Mouse (Mus musculus) common myeloid progenitor, adult 5-6 weeks (primary cell): ENCODE data around the gene Tnfsf14. TPM values are rescaled to one million over a fixed set of nuclear protein-coding genes. Genes with fewer than 3 reads are reported as not detected.

ENCODE experiments used
- ATAC-seq: replicated peaks from 2 replicates; pipeline ENCODE4 v1.8.0; 2016; ENCODE audit warnings: low read depth, mild to moderate bottlenecking, moderate TSS enrichment, inconsistent platforms; ENCODE audit not compliant: poor library complexity, severe bottlenecking
- total RNA-seq: library from RNA; stranded (forward); fragments of 200-1000, 187-1606 nt; gene quantifications from 2 replicates; pipeline ENCODE4 v1.2.3, GENCODE M21; 2017

Tnfsf14 gene
- 7.2 and 9.0 TPM in 2 replicates for total RNA-seq

DNA sequence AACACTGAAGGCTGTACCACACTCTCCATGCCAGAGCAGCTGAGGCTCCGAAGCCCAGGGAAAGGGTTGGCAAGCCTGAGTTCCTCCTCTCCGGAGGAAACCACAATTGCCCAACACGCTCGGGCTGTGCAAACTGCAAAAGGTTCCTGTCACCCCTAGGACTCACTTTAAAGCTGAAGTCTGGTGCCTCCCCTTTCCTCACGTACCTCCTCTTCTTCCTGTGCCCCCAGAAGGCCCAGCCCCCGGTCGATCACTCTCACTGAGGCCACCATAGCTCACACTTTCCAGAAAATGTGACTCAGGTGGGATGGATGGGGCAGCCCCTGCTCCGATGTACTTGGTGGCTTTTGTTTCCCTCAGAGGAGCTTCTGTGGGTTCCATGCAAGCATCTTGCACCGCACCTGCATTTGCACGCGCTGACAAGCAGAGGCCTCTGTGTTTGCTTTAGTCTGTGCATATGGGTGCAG lies at the start of gene Tnfsf14:
Gene Tnfsf14 (minus strand): TSS at position 137 of the 467 bp plus-strand sequence.
- ATAC-seq = peak; percentile 87

DNA sequence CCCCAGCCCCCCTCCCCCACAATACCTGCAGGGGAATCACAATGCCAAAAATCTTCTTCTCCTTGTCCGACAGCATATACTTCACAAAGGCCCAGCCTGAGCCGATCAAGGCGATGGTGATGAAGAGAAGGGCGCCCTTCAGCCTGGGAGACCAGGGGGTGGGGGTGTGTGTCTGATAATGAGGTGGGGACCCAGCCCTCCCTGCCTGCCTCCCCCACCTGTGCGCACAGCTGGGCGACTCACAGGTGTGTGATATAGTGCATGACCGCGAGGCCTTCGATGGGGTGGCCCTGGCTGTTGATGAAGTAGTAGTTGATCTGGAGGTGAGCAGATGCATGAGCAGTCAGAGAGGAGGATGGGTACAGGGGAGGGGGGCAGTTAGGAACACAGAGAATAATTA lies 43.2 kb upstream of the Tnfsf14 start:
- ATAC-seq = no peak

DNA sequence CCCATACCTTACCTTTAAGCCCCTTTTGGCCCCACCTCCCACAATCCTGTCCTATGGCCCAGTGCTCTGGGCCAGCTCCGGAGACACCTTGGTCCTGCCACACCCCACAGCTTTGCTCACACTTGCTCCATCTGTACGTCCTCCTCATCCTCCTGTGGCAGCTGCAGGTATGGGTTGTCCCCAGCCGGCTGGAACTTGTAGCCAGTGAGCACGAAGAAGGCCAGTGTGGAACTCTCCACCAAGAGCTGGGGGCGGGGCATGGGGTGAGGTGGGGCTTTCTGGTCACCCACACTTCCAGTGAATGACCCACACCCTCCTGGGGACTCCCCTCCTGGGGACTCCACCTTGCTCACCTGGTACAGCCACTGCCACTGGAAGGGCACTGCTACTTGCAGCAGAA lies 41.8 kb upstream of the Tnfsf14 start:
- ATAC-seq = no peak

DNA sequence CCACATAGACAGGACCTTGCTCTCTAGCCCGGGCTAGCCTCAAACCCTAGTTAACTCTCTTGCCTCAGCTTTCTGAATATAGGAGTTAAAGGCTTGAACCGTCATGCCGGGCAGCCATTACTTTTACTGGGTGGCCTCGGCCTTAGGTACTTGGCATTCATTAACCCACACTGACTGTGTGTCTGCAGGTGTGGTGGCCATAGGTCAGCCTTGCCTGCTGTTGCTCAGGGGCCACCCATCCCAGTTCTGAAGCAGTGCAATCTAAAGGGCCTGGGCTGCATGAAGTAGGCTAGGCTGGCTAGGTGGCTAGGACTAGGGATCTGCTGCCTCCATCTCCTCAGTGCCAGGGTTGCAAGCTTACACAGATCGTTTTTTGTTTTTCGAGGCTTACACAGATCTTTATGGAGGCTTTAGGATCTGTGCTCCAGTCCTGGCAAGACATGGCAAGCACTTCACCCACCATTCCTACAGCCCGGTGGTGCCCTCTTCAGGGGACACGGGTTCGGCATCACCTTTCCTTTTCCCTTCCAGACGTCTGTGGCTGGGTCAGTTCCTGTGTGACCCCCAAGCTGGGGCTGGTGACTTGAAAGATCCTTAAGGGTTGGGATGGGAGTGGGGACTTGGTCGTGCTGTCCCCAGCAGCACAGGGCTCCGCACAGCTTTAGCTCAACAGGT lies 40.4 kb upstream of the Tnfsf14 start:
- ATAC-seq = no peak

DNA sequence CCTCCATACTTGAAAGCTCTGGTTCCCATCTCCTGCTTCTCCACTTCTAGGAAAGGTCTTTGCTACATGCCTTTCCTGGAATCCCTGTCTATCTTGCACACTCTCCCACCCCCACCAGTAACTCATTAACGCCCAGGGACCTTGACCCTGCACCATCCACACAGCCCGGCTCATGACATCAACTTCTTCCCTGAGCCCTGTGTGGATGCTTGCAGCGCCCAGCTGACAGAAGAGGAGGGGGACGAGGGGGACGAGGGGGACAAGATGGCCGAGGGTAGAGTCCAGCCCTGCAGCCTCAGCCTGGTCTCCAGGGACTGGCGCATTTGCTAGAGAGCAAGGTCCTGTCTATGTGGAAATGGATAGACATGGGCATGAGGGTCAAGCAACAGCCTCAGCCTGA lies 39.1 kb upstream of the Tnfsf14 start:
- no peak for ATAC-seq

DNA sequence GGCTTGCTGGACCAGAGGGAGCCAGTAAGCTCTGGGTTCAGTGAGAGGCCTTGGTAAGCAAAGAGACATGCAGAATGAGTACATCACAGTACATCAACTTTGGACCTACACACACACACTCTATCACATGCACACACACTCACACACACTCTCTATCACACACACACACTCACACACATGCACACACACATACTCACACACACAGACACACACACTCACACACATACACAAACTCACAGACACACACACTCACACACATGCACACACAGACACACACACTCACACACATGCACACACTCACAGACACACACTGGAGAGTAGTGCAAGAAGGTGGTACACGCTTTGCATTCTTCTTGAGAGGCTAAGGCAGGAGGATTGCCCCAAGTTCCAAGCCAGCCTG lies 38.2 kb upstream of the Tnfsf14 start:
- no peak for ATAC-seq

DNA sequence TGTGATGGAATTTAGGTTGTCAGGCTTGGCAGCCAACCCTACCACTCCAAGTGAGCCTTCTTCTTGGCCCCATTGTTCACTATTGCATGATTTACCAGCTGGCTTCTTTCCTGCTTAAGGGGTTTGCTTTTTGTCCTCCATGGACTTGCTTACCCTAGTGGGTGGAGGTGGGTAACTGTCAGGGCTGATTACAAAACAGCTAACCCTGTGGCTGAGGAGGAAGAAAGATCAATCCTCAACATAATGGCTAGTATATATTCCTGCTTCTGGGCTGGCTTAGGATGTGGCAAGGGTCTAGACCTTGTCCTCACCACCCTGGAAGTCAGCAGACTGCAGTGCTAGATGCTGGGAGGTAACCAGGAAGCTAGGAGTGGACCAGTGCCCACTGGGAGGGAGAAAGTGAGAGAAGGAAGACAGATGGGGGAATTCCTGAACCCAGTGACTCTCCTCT lies 37.4 kb upstream of the Tnfsf14 start:
- peak; percentile 15; the same call in 1 of the 2 replicates for ATAC-seq

DNA sequence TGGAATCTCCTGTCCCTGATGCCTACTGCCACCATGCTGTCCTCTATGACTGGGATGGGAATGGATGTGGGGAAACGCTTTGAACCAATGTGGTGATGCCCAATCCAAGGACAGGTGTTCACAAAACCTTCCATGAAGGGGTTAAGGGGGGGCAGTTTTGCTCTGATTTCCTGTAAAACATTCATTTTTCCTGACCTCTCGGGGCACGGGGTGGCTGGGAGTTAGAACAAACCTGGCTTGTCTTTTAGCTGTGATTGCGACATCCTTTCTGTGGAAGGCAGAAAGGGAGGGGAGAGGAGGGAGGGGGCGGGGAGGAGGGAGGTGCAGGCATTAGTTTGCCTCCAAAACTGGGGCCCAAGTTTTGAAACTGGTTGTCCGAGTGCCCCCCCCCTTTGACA lies 36.8 kb upstream of the Tnfsf14 start:
- 0 out of 2 replicates have a peak, but pooled peaks have one; percentile 26 for ATAC-seq

DNA sequence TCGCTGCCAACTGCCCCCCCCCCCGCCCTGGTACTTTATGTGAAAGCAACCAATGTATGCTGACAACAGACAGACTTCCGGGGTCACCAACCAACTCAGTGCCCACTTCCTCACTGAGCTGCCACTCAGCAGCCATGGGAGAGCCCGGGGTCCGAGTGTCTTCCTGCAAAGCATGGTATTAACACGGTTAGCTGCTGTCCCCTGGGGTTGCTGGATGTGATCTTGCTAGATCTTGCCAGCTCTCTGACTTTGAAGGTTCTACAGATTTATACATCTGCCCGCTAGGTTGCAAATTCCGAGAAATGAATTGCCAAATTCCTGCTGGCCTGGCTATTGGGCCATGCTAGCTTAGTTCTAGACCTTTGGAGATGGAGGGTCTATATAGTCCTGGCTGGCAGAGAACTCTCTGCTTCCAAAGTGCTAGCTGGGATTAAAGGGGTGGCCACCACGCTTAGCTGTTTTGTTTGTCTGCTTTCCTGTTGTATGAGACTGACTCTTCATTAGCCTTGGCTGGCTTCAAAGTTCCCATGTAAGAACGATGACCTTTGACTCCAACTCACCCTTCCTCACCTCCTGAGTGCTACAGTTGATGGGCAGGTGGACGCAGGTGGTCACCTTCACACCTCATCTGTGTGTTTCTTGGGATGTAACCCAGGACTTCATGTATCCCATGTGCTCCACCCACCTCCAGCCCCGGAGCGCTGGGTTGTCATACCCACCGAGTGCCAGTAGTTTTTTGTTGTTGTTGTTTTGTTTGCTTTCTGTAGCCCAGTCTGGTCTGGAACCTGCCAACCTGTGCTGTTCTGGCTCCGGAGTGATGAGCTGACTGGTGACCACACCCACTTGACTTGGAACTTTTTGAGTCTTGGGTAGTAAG lies 36.1 kb upstream of the Tnfsf14 start:
- ATAC-seq = no peak

DNA sequence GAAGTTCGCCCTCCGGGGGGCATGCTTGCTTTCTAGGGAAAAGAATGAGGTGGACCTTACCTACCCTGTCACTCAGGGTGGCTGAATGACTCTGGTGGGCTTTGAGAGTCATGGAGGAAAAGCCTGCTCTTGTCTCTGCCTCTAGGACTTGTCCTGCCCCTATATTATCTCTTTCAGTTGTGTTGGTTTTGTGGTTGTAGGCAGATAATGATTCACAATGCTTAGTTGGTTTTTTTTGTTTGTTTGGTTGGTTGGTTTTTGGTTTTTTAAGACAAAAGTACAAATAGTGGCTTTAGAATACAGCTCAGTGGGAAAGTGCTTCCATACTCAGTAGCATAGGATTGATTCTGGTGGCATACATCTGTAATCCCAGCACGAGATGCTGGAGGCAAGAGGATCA lies 34.9 kb upstream of the Tnfsf14 start:
- no peak for ATAC-seq

DNA sequence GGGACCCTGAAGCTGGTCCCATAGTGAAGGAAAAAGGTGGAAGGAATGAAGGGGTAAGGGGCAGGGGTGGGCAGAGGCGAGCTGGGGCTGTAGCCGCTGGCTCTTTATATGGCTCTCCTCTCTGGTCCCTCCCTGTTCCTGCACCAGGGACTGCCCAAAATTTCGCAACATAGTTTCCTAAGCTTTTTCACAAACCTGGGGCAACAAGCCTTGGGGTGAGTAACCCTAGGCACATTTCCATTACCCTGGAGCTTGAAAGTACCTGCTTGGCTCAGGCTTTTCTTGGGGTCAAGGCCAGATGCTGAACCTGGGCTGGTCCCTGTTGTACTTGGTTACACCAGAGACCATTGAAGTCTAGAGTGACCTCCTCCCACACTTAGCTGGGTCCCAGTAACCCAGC lies 34.0 kb upstream of the Tnfsf14 start, which contains the start of gene C3:
Gene C3 (minus strand): TSS at position 123 of the 400 bp plus-strand sequence.
- peak; percentile 55 for ATAC-seq

DNA sequence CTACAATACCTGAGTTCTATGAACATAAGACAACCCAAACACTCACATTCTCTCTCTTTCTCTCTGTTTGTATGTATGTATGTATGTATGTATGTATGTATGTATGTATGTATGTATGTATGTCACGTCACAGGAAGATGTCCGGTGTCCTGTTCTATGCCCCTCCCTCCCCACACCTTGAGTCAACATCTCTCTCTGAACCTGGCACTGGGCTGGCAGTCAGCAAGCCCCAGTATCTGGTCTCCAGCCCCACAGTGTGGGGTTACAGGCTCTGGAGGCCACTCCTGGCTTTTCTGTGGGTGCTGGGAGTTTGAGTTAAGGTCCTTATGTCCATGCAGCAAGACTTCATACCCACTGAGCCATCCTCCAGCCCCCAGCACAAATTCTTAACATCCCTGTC lies 33.5 kb upstream of the Tnfsf14 start:
- no peak for ATAC-seq

DNA sequence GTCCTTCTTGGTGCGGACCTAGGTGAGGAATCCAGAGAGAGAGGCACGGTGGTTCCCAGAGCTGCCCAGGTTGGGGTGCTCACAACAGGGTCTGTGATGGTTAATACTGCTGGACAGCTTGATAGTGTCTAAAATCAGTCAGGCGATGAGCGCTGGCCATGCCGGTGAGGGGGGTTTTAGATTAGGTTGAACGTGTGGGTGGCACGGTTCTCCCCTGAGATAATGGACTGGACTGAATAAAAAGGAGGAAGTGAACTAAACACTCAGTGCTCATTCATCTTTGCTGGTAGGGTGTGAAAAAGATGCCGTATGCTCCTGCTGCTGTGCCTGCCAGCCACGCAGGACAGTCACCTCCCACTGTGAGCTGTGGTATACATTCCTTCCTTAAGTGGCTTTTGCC lies 29.3 kb upstream of the Tnfsf14 start:
- peak; percentile 23 for ATAC-seq

DNA sequence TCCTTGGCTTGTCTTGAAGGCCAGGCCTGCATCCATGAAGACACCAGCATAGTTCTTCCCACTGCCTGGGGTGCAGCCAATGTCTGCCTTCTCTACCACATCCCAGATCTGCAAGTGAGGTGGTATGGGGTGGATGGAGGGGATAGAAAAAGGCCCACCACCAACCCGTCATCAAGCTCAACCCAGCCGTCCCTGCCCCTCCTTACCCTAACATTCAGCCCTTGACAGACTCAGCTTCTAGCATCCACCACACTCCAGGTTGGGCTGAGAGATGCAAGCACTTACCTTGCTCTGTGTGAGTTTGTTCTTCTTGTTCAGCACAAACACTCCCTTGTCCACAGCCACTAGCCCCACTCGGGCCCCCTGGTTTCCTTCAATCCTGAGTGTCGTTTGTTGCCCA lies 27.9 kb upstream of the Tnfsf14 start:
- no peak for ATAC-seq

DNA sequence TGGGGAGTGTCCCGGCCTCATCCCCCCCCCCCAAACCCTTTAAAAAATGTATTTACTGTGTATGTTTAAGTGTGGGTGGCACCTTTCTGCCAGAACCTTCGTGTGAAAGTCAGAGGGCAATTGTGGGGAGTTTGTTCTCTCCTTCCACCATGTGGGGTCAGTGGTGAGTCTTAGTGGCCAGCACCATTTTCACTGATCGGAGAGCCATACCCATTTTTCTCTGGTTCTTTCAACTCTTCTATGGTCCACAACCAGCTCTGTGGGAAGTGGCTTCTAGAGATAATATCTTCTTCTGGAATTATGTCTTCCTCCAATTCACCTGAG lies 25.9 kb upstream of the Tnfsf14 start:
- peak; percentile 51 for ATAC-seq

DNA sequence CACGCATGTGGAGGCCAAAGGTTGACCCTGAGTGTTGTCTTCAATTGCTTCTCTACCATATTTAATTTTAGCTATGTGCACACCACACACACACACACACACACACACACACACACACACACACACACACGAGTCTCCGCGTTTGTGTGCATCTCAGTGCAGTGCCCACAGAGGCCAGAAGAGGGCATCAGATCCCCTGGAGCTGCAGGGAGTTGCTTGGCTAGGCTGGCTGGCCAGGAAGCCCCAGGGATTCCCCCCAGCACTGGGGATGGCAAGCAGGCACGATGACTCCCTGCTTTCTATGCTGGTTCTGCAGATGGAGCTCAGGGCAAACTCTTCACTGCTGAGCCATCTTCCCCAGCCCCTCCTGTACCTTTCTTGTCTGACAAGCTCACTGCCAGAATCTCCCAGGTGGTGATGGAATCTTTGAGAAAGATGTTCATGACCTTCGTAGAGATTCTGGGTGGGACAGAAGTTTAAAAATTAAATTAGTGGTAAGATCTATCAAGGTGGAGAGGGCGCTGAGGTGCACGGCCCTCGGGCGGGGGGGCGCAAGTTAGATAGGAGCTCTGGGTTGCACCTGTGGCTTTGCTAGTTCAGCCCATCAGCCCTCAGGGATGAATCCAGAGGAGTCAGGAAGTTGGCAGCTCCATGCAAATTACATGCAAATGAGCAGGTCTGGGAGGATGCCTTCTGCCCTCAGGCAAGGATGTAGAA lies 25.3 kb upstream of the Tnfsf14 start:
- peak; percentile 67 for ATAC-seq

DNA sequence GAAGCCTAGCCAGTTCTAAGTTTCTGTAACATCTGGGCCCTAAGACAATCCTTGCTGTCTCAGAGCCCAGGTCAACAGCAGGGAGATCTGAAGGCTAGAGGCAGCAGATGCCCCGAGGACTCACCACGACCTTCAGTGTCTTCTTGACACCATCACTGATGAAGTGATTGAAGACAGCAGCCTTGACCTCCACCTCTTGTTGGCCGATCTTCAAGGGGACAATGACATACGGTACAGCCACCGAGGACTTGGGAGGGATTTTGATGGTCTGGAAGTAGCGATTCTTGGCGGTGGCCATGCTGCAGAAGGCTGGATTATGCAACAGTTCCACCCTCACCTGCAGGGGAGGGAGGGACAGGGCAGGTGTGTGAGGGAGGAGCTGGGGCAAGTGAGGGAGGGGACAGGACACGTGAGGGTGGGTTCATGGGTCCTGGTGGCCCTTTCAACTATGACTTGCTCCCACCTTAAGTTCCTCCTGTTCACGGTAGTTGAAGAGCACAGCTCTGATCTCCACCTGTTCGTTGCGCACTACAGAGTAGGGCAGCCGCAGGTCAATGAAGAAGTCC lies 24.4 kb upstream of the Tnfsf14 start:
- no peak for ATAC-seq

DNA sequence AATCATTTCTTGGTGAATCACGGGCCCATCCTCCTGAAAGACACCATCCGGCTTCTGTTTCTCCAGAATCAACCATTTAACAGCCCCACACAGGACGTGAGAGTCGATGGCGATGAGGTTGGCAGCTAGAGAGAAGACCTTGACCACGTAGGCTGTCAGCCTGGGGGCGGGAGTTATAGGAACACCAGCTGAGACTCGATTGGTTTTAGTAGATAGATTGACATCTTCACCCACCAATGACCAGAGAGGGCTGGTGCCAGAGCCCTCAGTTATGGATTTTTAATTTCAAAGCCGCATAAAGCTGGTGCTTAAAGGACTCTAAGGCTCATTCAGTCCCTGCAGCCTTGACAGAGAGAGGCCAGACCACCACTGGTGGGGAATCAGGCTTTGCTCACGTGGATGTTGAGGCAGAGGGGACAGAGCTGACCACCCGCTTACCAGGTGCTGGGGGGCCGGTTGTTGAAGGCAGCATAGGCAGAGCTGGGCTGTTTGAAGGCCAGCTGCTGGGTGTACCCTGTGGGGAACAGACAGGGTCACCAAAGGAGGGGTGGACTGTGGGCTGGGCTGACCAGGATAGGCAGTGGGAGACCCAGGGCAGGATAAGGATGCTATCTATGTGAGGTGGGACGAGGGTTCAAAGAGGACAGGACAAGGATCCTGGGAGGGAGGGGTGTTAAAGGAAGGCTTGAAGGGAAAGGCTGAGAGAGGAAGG lies 20.9 kb upstream of the Tnfsf14 start:
- ATAC-seq = peak; percentile 55

DNA sequence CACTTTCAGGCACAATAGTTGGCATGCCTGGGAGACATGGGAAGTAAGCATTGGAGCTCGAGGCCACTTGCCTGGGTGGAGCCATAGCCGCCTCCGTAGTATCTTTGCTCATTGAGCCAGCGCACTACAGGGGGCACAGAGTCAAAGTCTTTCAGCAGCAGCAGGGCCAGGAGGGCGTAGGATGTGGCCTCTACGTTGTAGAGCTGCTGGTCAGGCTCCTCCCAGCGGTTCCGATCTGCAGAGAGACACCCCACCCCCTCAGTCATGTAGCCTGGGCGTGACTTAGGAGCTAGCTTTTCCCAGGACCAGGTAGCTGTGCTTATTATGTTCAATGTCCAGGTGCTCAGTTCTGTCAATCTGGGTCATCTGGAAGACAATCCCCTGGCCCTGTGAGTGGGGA lies 17.5 kb upstream of the Tnfsf14 start:
- ATAC-seq = no peak

DNA sequence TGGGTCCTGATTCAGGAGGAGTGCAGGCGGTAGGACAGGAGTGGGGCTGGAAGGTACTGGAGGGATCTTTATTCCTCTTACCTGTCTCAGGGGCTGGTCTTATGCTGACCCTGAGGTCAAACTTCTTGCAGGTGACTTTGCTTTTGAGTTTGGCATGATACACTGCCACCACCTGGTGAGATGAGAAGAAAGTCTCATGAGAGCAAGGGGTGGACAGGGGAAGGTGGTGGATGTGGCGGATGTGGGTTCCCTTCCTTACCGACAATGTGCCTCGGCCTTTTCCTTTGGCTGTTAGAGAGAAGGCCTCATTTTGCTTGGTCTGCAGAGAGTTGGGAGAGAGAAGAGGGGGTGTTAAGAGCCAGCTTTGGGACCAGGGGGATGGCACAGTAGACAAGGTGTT lies 15.4 kb upstream of the Tnfsf14 start:
- peak; percentile 83 for ATAC-seq
